Mouse (Mus musculus) liver, embryonic 15.5 days (tissue): ENCODE measurements at regions not wholly inside any gene's neighbourhood (a gene's known extent, or its start where the extent isn't known, plus 50 kb on each side); places are given as distances from the start of the nearest gene placed in this dataset.

Experiments
- ATAC-seq: fragments of 200-750 bp; cut with Nextera tagmentation; 2 replicates; pipeline ENCODE4 v1.8.0; 2017; ENCODE audit warnings: moderate number of reproducible peaks, mild to moderate bottlenecking, moderate library complexity; ENCODE audit not compliant: insufficient read depth
- H3K27ac ChIP-seq: fragments of 300-500 bp; sonication (generic); replicated peaks from 2 replicates; pipeline ENCODE4 v1.5.1; 2015; ENCODE audit warnings: mild to moderate bottlenecking, inconsistent platforms
- H3K27me3 ChIP-seq: fragments of 300-500 bp; sonication (generic); 2 replicates; pipeline ENCODE4 v1.6.1; 2015; ENCODE audit warnings: mild to moderate bottlenecking, inconsistent platforms
- H3K36me3 ChIP-seq: fragments of 300-500 bp; sonication (generic); replicated peaks from 2 replicates; pipeline ENCODE4 v1.6.1; 2015; ENCODE audit warnings: moderate library complexity, mild to moderate bottlenecking, inconsistent platforms
- H3K4me1 ChIP-seq: fragments of 300-500 bp; sonication (generic); replicated peaks from 2 replicates; pipeline ENCODE4 v1.6.1; 2015; ENCODE audit warnings: inconsistent platforms
- H3K4me2 ChIP-seq: fragments of 300-500 bp; sonication (generic); 2 replicates; pipeline ENCODE4 v1.6.1; 2015; ENCODE audit warnings: moderate library complexity, mild to moderate bottlenecking, inconsistent platforms
- H3K4me3 ChIP-seq: fragments of 300-500 bp; sonication (generic); replicated peaks from 2 replicates; pipeline ENCODE4 v1.5.1; 2015; ENCODE audit warnings: mild to moderate bottlenecking, inconsistent platforms
- H3K9ac ChIP-seq: fragments of 300-500 bp; sonication (generic); 2 replicates; pipeline ENCODE4 v1.6.1; 2015; ENCODE audit warnings: moderate library complexity, mild to moderate bottlenecking, inconsistent platforms
- H3K9me3 ChIP-seq: fragments of 300-500 bp; sonication (generic); replicated peaks from 2 replicates; pipeline ENCODE4 v1.6.1; 2016; ENCODE audit warnings: inconsistent platforms
- WGBS: fragments of 180-500 bp; shearing (Covaris S2); methylation state at CpG from one replicate; pipeline ENCODE4 v1.1.7; 2015; ENCODE audit warnings: mixed read lengths; ENCODE audit not compliant: insufficient replicate concordance; 5-methylcytosine and 5-hydroxymethylcytosine counted together

- no peak overlapping the region for H3K27ac ChIP-seq
- H3K4me2 ChIP-seq: no peak overlapping the region
- 52% methylated on average over 5 of the region's 5 CpGs for WGBS
- no peak overlapping the region for H3K4me3 ChIP-seq
- H3K36me3 ChIP-seq: no peaks in the 10 kb centered on the region
- H3K9me3 ChIP-seq: no peaks in the 10 kb centered on the region
- no peak for ATAC-seq
- H3K27me3 ChIP-seq: no peaks in the 10 kb centered on the region
- H3K4me1 ChIP-seq: no peaks in the 10 kb centered on the region
- H3K9ac ChIP-seq: no peak overlapping the region
These were observed 285.6 kb downstream of the 1810013L24Rik start for GRCm38 (mm10) chr16:9115548-9115947.

- Histone ChIP-seq H3K9ac (no peak overlapping the region), H3K27me3 (no peaks in the 10 kb centered on the region), H3K4me2 (no peak overlapping the region), H3K36me3 (no peaks in the 10 kb centered on the region), H3K9me3 (no peaks in the 10 kb centered on the region), H3K4me1 (no peaks in the 10 kb centered on the region), H3K27ac (no peak overlapping the region), H3K4me3 (no peak overlapping the region)
- WGBS: 57% methylated on average over 2 of the region's 2 CpGs
- no peak for ATAC-seq
These were observed 291.7 kb downstream of the 1810013L24Rik start for GRCm38 (mm10) chr16:9121581-9121980.

GRCm38 (mm10) chr16:9132113-9132512 is 302.2 kb downstream of the 1810013L24Rik start:
- ATAC-seq: peak; percentile 37
- no peaks in the 10 kb centered on the region for H3K4me1 ChIP-seq
- no peak overlapping the region for H3K27ac ChIP-seq
- no peak overlapping the region for H3K4me2 ChIP-seq
- H3K27me3 ChIP-seq: no peaks in the 10 kb centered on the region
- WGBS: 25% methylated on average over 3 of the region's 3 CpGs
- no peaks in the 10 kb centered on the region for H3K36me3 ChIP-seq
- H3K9me3 ChIP-seq: no peaks in the 10 kb centered on the region
- H3K9ac ChIP-seq: no peak overlapping the region
- no peak overlapping the region for H3K4me3 ChIP-seq

DNA sequence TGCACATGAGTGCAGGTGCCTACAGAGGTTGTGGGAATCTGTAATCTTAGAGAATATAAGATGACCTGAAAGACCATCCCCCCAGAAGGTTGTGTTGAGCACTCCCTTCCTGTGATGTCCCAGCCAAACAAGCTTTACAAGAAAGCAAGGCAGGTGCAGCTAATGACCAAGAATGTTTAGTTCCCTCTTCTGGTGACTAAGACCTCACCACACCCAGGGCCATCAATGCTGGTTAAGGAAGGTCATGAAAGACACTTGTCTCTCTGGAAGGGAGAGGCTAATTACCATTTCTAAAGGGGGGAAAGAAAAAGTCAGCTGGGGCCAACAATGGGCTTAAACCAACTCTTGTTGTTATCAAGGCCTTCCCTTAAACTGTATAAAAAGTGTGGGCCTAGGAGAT is 302.9 kb downstream of the 1810013L24Rik start:
- Histone ChIP-seq H3K4me3 (no peak overlapping the region), H3K27ac (no peak overlapping the region), H3K4me2 (no peak overlapping the region), H3K36me3 (no peaks in the 10 kb centered on the region), H3K9ac (no peak overlapping the region), H3K4me1 (no peaks in the 10 kb centered on the region), H3K9me3 (no peaks in the 10 kb centered on the region), H3K27me3 (no peaks in the 10 kb centered on the region)
- no peak for ATAC-seq

DNA sequence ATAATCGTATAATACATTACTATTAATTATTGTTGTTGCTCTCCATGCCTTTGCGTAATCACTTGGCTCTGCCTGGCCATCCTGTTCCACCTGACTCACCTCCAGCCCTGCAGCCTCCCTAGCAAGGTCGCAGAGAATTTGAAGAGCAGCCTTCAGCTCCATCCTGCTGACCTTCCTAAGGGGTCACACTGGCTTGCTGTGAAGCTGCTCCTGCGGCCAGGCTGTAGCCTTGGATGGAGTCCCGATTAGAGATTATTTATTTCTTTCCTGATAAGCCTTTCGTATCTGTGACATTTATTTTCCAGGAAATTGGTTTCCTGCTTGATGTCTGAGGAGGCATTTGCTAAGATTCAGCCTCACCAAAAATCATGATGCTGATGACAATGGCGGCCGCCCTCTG is 305.5 kb downstream of the 1810013L24Rik start:
- Histone ChIP-seq H3K27me3 (no peaks in the 10 kb centered on the region), H3K4me1 (no peaks in the 10 kb centered on the region), H3K27ac (no peak overlapping the region), H3K9me3 (no peaks in the 10 kb centered on the region), H3K9ac (no peak overlapping the region), H3K36me3 (no peaks in the 10 kb centered on the region), H3K4me3 (no peak overlapping the region), H3K4me2 (no peak overlapping the region)
- WGBS: 63% methylated on average over 8 of the region's 8 CpGs
- ATAC-seq: no peak

GRCm38 (mm10) chr16:9138552-9139224 is 308.8 kb downstream of the 1810013L24Rik start:
- no peak for ATAC-seq
- 56% methylated on average over 8 of the region's 8 CpGs for WGBS
- Histone ChIP-seq H3K4me1 (no peaks in the 10 kb centered on the region), H3K9me3 (no peaks in the 10 kb centered on the region), H3K9ac (no peak overlapping the region), H3K27me3 (no peaks in the 10 kb centered on the region), H3K27ac (no peak overlapping the region), H3K4me3 (no peak overlapping the region), H3K4me2 (no peak overlapping the region), H3K36me3 (no peaks in the 10 kb centered on the region)

DNA sequence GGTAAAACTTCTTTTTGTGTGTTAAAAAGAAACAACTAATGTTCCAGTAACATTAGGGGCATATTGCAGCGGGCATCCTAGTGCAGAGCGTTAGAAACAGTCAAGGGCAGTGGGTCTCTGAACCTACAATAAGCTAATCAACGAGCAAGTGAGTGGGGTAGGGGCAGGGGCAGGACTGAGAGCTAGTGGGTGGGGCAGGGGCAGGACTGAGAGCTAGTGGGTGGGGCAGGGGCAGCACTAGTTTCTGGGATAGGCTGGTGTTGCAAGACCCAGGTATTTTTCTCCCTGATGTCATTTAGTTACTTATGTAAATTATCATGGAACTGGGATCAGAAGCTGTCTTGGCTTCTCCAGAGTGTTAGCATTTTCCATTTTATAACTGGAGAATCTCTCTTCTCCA is 309.5 kb downstream of the 1810013L24Rik start:
- Histone ChIP-seq H3K4me3 (no peak overlapping the region), H3K4me1 (no peaks in the 10 kb centered on the region), H3K27ac (no peak overlapping the region), H3K9ac (no peak overlapping the region), H3K9me3 (no peaks in the 10 kb centered on the region), H3K36me3 (no peaks in the 10 kb centered on the region), H3K4me2 (no peak overlapping the region), H3K27me3 (no peaks in the 10 kb centered on the region)
- WGBS: 56% methylated on average over 3 of the region's 3 CpGs
- ATAC-seq: no peak

GRCm38 (mm10) chr16:9149209-9150135 is 319.6 kb downstream of the 1810013L24Rik start:
- no peak overlapping the region for H3K27ac ChIP-seq
- no peak overlapping the region for H3K4me2 ChIP-seq
- 40% methylated on average over 8 of the region's 8 CpGs for WGBS
- H3K4me1 ChIP-seq: no peaks in the 10 kb centered on the region
- H3K36me3 ChIP-seq: no peaks in the 10 kb centered on the region
- H3K9ac ChIP-seq: no peak overlapping the region
- H3K9me3 ChIP-seq: no peaks in the 10 kb centered on the region
- H3K4me3 ChIP-seq: no peak overlapping the region
- no peak for ATAC-seq
- H3K27me3 ChIP-seq: no peaks in the 10 kb centered on the region

DNA sequence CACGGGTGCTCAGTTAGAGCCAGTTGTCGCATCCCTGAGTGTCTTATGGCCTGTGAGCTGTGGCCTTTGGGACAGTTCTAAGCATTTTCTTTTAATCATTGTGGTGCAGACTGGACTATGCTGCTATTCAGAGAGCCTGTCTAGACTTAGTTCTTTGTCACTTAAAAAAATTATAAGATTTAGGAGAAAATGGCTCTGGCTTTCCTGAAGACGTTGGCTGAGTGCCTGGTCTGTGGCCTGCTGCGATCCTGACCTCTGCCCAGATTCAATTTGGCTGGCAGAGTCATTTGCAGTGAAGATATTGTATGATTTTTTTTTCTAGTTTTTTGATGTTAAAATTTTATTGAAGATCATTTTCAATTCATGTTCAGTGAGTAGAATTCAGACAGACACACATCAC is 322.0 kb downstream of the 1810013L24Rik start:
- no peaks in the 10 kb centered on the region for H3K4me1 ChIP-seq
- no peaks in the 10 kb centered on the region for H3K9me3 ChIP-seq
- no peak overlapping the region for H3K4me2 ChIP-seq
- H3K9ac ChIP-seq: no peak overlapping the region
- H3K36me3 ChIP-seq: no peaks in the 10 kb centered on the region
- H3K27ac ChIP-seq: no peak overlapping the region
- 59% methylated on average over 4 of the region's 4 CpGs for WGBS
- ATAC-seq: no peak
- no peak overlapping the region for H3K4me3 ChIP-seq
- no peaks in the 10 kb centered on the region for H3K27me3 ChIP-seq

DNA sequence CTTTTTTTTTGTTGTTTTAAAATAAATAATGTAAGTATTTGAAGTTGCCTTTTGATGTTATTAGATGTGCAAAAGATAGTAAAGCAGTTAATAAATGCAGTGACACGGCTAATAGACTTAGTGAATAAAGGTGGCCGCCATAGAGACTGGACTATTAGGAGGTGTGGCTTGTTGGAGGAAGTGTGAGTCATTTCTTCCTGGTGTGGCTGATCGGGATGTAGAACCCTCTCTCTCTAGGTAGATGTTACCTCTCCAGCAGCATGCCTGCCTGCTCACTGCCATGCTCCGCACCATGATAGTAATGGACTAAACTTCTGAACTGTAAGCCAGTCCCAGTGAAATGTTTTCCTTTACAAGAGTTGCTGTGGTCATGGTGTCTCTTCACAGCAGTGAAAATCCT is 323.6 kb downstream of the 1810013L24Rik start:
- H3K36me3 ChIP-seq: no peaks in the 10 kb centered on the region
- no peaks in the 10 kb centered on the region for H3K4me1 ChIP-seq
- WGBS: 60% methylated on average over 4 of the region's 4 CpGs
- H3K27me3 ChIP-seq: no peaks in the 10 kb centered on the region
- H3K4me2 ChIP-seq: no peak overlapping the region
- no peak for ATAC-seq
- H3K9ac ChIP-seq: no peak overlapping the region
- no peak overlapping the region for H3K4me3 ChIP-seq
- H3K27ac ChIP-seq: no peak overlapping the region
- H3K9me3 ChIP-seq: no peaks in the 10 kb centered on the region

DNA sequence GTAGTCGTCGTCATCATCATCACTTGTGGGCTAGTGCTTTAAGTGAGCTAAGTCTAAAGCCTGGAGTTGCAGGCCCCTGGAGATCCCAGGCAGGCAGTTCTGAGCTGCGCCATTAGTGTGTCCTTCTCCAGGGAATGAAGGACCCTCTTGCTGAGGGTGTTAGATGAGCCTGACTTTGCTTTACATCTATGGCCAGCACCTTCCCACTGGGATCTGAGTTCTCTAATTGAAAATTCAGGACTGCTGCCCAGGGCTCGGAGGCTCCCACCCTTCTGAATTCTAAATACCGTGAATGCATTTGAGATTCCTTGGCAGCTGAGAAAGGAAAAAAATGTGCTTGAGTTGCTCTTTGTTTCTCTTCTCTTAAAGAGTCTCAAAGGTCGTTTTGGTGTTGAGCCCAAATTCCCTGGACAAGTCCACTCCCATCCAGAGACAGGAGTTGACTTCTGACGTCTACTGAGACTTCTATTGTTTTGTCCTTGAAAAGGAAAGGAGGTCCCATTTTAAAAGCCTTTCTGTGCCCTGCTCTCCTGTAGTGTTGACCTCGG is 335.9 kb downstream of the 1810013L24Rik start:
- no peak for ATAC-seq
- Histone ChIP-seq H3K4me3 (no peak overlapping the region), H3K27ac (no peak overlapping the region), H3K27me3 (no peaks in the 10 kb centered on the region), H3K4me1 (no peaks in the 10 kb centered on the region), H3K36me3 (no peaks in the 10 kb centered on the region), H3K4me2 (no peak overlapping the region), H3K9ac (no peak overlapping the region), H3K9me3 (no peaks in the 10 kb centered on the region)
- WGBS: 49% methylated on average over 8 of the region's 8 CpGs
